ENCODE assay signal across 8 mouse cellular contexts in the genomic region with DNA sequence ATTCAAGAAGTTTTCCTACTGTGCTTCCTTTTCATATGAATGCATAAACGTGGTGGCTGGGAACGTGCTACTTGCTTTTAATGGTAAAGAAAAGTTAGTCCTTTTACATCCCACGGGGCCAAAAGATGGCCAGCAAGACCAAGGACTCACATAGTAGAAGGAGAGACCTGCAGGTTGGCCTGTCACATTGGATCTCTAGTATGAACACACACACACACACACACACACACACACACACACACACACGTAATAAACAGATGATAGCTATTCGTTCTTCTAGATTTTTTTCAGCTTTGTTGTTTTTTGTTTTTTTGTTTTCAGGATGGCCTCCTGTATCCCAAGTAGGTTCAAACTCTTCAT. TPM values are rescaled to one million over a fixed set of nuclear protein-coding genes. Genes with fewer than 3 reads are reported as not detected.
DNase-seq lines count a peak whose midpoint lies in the region; ATAC-seq and TF ChIP-seq lines count a peak whose summit lies in the region.

No protein-coding gene starts in this region.

- no peak for ATAC-seq in heart, embryonic 16.5 days (replicated peaks; ENCODE audit: extremely low read depth, insufficient read depth, low FRiP score)
- peak; percentile 28 for ATAC-seq in hindbrain, embryonic 11.5 days (ENCODE audit: low FRiP score)
- peak; percentile 51 for ATAC-seq in midbrain, embryonic 11.5 days (ENCODE audit: low FRiP score)

- DNase-seq in heart, postnatal 25 days (ENCODE audit: low spot score): no peak
- DNase-seq in MEL (ENCODE audit: low read depth, low spot score): no peak
- no peak for DNase-seq in hindbrain, embryonic 11.5 days (ENCODE audit: low spot score)
- peak; percentile 87 for DNase-seq in midbrain, embryonic 11.5 days (ENCODE audit: low spot score, missing footprints)
- DNase-seq in thymus, postnatal 36 days: no peak
- no peak for DNase-seq in left cerebral cortex, postnatal 14 days (ENCODE audit: low spot score in 2 of 2)
- no peak for DNase-seq in cerebellum, adult 9-11 months

- intact Hi-C loops in heart, postnatal 25 days (cut with DNase I): loop anchor here (5.0 kb wide), 2 partner anchors 114 to 226 kb away; partner anchors contain the start of gene Nemf
- intact Hi-C loops in left cerebral cortex, postnatal 14 days (cut with DNase I): loop anchor here (5.0 kb wide), 1 partner anchor 211 kb away; the partner anchor contains the start of genes Arf6 and Gm9887

- H3K27ac ChIP-seq in heart, embryonic 16.5 days (ENCODE audit: low read length): peak overlapping the region; percentile 80
- peak overlapping the region; percentile 74 for H3K27ac ChIP-seq in MEL (ENCODE audit: control insufficient read depth, low read depth, low read length)
- 0 out of 2 replicates have a peak overlapping the region, but pooled peaks have one; percentile 25 for H3K27ac ChIP-seq in hindbrain, embryonic 11.5 days (ENCODE audit: low read depth, low read length)
- no peak overlapping the region for H3K27ac ChIP-seq in midbrain, embryonic 11.5 days (ENCODE audit: low read depth, low read length)

- peaks cover 19% of the 10 kb centered on the region for H3K79me2 ChIP-seq in MEL (ENCODE audit: control insufficient read depth, insufficient read depth, low read length, poor library complexity)

- TF ChIP-seq POLR2A in MEL (IDR thresholded peaks at IDR 0.05; ENCODE audit: control insufficient read depth in 1 of 2, insufficient read depth in 1 of 2, low read depth in 1 of 2, low read length in 2 of 2, poor library complexity in 1 of 2): no peak

- H3K4me2 ChIP-seq in heart, embryonic 16.5 days (ENCODE audit: low read depth, low read length): peak overlapping the region; percentile 83
- H3K4me2 ChIP-seq in hindbrain, embryonic 11.5 days (replicated peaks; ENCODE audit: low read depth, low read length): peak overlapping the region; percentile 56
- H3K4me2 ChIP-seq in midbrain, embryonic 11.5 days: peak overlapping the region; percentile 65

- TF ChIP-seq EP300 in MEL (IDR thresholded peaks at IDR 0.05; ENCODE audit: low read depth in 1 of 2, low read length in 2 of 2): no peak

- no peaks in the 10 kb centered on the region for H3K9me3 ChIP-seq in heart, embryonic 16.5 days (replicated peaks; ENCODE audit: control insufficient read depth, low read length)
- no peaks in the 10 kb centered on the region for H3K9me3 ChIP-seq in MEL (replicated peaks; ENCODE audit: insufficient read depth, low read length)
- no peaks in the 10 kb centered on the region for H3K9me3 ChIP-seq in hindbrain, embryonic 11.5 days (ENCODE audit: control insufficient read depth, low read length)
- no peaks in the 10 kb centered on the region for H3K9me3 ChIP-seq in midbrain, embryonic 11.5 days (ENCODE audit: control insufficient read depth, low read length)

- 43% methylated on average over 5 of the region's 5 CpGs for WGBS in heart, embryonic 16.5 days
- WGBS in hindbrain, embryonic 11.5 days: 46% methylated on average over 5 of the region's 5 CpGs
- 46% methylated on average over 5 of the region's 5 CpGs for WGBS in midbrain, embryonic 11.5 days

- H3K9ac ChIP-seq in heart, embryonic 16.5 days (ENCODE audit: low read length): peak overlapping the region; percentile 93
- peak overlapping the region; percentile 66 for H3K9ac ChIP-seq in MEL (ENCODE audit: control insufficient read depth, low read depth, low read length, poor library complexity, severe bottlenecking)
- peak overlapping the region; percentile 74 for H3K9ac ChIP-seq in hindbrain, embryonic 11.5 days (ENCODE audit: low read depth, low read length)
- peak overlapping the region; percentile 85 for H3K9ac ChIP-seq in midbrain, embryonic 11.5 days (ENCODE audit: low read length)

- TF ChIP-seq CTCF in MEL (IDR thresholded peaks at IDR 0.05 in 2 of 3, conservative IDR thresholded peaks at IDR 0.05 in 1 of 3; ENCODE audit: control insufficient read depth in 1 of 3, insufficient read depth in 1 of 3, low read depth in 2 of 3, low read length in 3 of 3, poor library complexity in 1 of 3, severe bottlenecking in 1 of 3): no peak

- peaks cover 17% of the 10 kb centered on the region for H3K4me1 ChIP-seq in heart, embryonic 16.5 days (ENCODE audit: control insufficient read depth, insufficient read depth, low read length)
- H3K4me1 ChIP-seq in MEL (ENCODE audit: control insufficient read depth in 1 of 2, insufficient read depth in 2 of 2, low read length in 2 of 2): peaks cover 4 to 7% of the 10 kb centered on the region in 2 experiments; a peak in 3 of 4 replicates
- H3K4me1 ChIP-seq in hindbrain, embryonic 11.5 days (replicated peaks; ENCODE audit: control insufficient read depth, insufficient read depth, low read length): no peaks in the 10 kb centered on the region
- peaks cover 10% of the 10 kb centered on the region; the same call in 1 of the 2 replicates for H3K4me1 ChIP-seq in midbrain, embryonic 11.5 days (ENCODE audit: control insufficient read depth, insufficient read depth, low read length)

- H3K27me3 ChIP-seq in heart, embryonic 16.5 days (ENCODE audit: control insufficient read depth, insufficient read depth, low read length): no peaks in the 10 kb centered on the region
- no peaks in the 10 kb centered on the region for H3K27me3 ChIP-seq in MEL (ENCODE audit: control insufficient read depth in 1 of 2, insufficient read depth in 2 of 2, low read length in 2 of 2)
- H3K27me3 ChIP-seq in hindbrain, embryonic 11.5 days (ENCODE audit: control insufficient read depth, insufficient read depth, low read length): no peaks in the 10 kb centered on the region
- H3K27me3 ChIP-seq in midbrain, embryonic 11.5 days (ENCODE audit: control insufficient read depth, insufficient read depth, low read length): no peaks in the 10 kb centered on the region

- H3K4me3 ChIP-seq in heart, embryonic 16.5 days (ENCODE audit: low read length): peak overlapping the region; percentile 96
- H3K4me3 ChIP-seq in MEL (ENCODE audit: control insufficient read depth in 1 of 2, insufficient read depth in 1 of 2, low read depth in 2 of 2, low read length in 2 of 2): peak overlapping the region; percentile 36 to 55
- peak overlapping the region; percentile 60 for H3K4me3 ChIP-seq in hindbrain, embryonic 11.5 days (ENCODE audit: low read depth, low read length)
- H3K4me3 ChIP-seq in midbrain, embryonic 11.5 days (ENCODE audit: low read depth, low read length): peak overlapping the region; percentile 70

- no peak for TF ChIP-seq RAD21 in MEL (IDR thresholded peaks at IDR 0.05; ENCODE audit: low read depth, low read length)

- H3K36me3 ChIP-seq in heart, embryonic 16.5 days (ENCODE audit: control insufficient read depth, insufficient read depth): peaks cover 31% of the 10 kb centered on the region
- peaks cover 8 to 18% of the 10 kb centered on the region in 2 experiments for H3K36me3 ChIP-seq in MEL (ENCODE audit: control insufficient read depth in 1 of 2, insufficient read depth in 2 of 2, low read length in 2 of 2)
- H3K36me3 ChIP-seq in hindbrain, embryonic 11.5 days (ENCODE audit: control insufficient read depth, insufficient read depth, low read length): no peaks in the 10 kb centered on the region
- no peaks in the 10 kb centered on the region; the same call in 1 of the 2 replicates for H3K36me3 ChIP-seq in midbrain, embryonic 11.5 days (ENCODE audit: control insufficient read depth, insufficient read depth, low read length)

TF ChIP-seq in MEL, 35 proteins besides CTCF, POLR2A, EP300 and RAD21:
- TF ChIP-seq ZMIZ1 (IDR thresholded peaks at IDR 0.05; ENCODE audit: low read depth, low read length) (no peak), TAL1 (IDR thresholded peaks at IDR 0.05; ENCODE audit: low read length) (no peak), ZNF384 (IDR thresholded peaks at IDR 0.05; ENCODE audit: low read depth, low read length) (no peak), GABPA (IDR thresholded peaks at IDR 0.05; ENCODE audit: low read depth, low read length) (no peak), TCF12 (IDR thresholded peaks at IDR 0.05; ENCODE audit: low read depth, low read length) (no peak), MAFK (IDR thresholded peaks at IDR 0.05; ENCODE audit: borderline replicate concordance, low read depth, low read length) (no peak), SMC3 (IDR thresholded peaks at IDR 0.05; ENCODE audit: low read depth, low read length) (no peak), RCOR1 (IDR thresholded peaks at IDR 0.05; ENCODE audit: low read depth, low read length) (no peak), NELFE (IDR thresholded peaks at IDR 0.05; ENCODE audit: low read depth, low read length) (no peak), MYB (IDR thresholded peaks at IDR 0.05; ENCODE audit: low read depth, low read length) (no peak), UBTF (IDR thresholded peaks at IDR 0.05; ENCODE audit: borderline replicate concordance, insufficient read depth, low read depth, low read length) (no peak), MAZ (IDR thresholded peaks at IDR 0.05; ENCODE audit: low read depth, low read length) (no peak), BHLHE40 (IDR thresholded peaks at IDR 0.05; ENCODE audit: borderline replicate concordance, low read depth, low read length) (no peak), GATA1 (IDR thresholded peaks at IDR 0.05; ENCODE audit: low read depth, low read length) (no peak)

RNA-seq across cellular contexts. Expression of gene Vcpkmt, which starts 0.4 kb away (rescaled TPM):
- polyA plus RNA-seq in heart, embryonic 16.5 days (2015; fragmentation: Nextera tagmentation; extraction: Ambion mirVana): 15.7 and 19.2 TPM in 2 replicates
- total RNA-seq in heart, postnatal 25 days (2021): 1 to 10 TPM; 3.4 to 4.1 TPM
- total RNA-seq in MEL (2012; rRNA removed): 18.8 and 20.8 TPM in 2 replicates
- 10 to 100 TPM in 1 of 2 experiments, not detected in 1; 43.1 TPM for polyA plus RNA-seq in MEL (2012; ENCODE audit: insufficient read depth in 1 of 2, insufficient read length in 2 of 2, low read depth in 1 of 2, low replicate concordance in 2 of 2, missing spikeins in 1 of 2)
- 18.9 and 19.6 TPM in 2 replicates for polyA plus RNA-seq in hindbrain, embryonic 11.5 days (2014; fragmentation: Nextera tagmentation; extraction: Ambion mirVana)
- polyA plus RNA-seq in midbrain, embryonic 11.5 days (2014; fragmentation: Nextera tagmentation; extraction: Ambion mirVana): 16.4 and 17.8 TPM in 2 replicates
- total RNA-seq in left cerebral cortex, postnatal 14 days (2021): 10 to 100 TPM; 23.1 to 26.1 TPM

Comparison
In these comparisons a context has a peak if more than half of its experiments do, and no peak if none do; other contexts are left out.
1. H3K4me3 ChIP-seq: peak in every context shown above with its lines; median percentile 96 in heart, embryonic 16.5 days; 70 in midbrain, embryonic 11.5 days; 60 in hindbrain, embryonic 11.5 days; 46 in MEL.